Mouse (Mus musculus): ENCODE data around the gene Pou2f3.

- TF ChIP-seq CTCF (IDR thresholded peaks at IDR 0.05; ENCODE audit: low read depth, low read length) (no peak), TAL1 (conservative IDR thresholded peaks at IDR 0.05; ENCODE audit: low read depth, low read length) (no peak), GATA1 (IDR thresholded peaks at IDR 0.05; ENCODE audit: borderline replicate concordance, low read length) (no peak)
Observed at GRCm38 (mm10) chr9:43116134-43116996, 93.8 kb downstream of the Pou2f3 start, which contains the start of gene Tmem136.
